Mouse (Mus musculus): ENCODE measurements around the gene Ankrd33. TPM values are rescaled to one million over a fixed set of nuclear protein-coding genes. Genes with fewer than 3 reads are reported as not detected.
A peak's percentile ranks its signal among the peaks of the same experiment; 100 is the strongest.
"Not testable (repeated sequence)": the region's sequence is repeated elsewhere in the genome, so short reads cannot be mapped to it uniquely, and the experiment has no call there.

Gene Ankrd33
- total and polyA plus RNA-seq, 3 experiments = 0.10 to 1.0 (median 0.59) TPM

- no peak for DNase-seq
Observed at GRCm38 (mm10) chr15:101086451-101086850, 29.1 kb upstream of the Ankrd33 start.

- DNase-seq = peak; percentile 93
Observed at GRCm38 (mm10) chr15:101086956-101087355, 28.6 kb upstream of the Ankrd33 start.

DNA sequence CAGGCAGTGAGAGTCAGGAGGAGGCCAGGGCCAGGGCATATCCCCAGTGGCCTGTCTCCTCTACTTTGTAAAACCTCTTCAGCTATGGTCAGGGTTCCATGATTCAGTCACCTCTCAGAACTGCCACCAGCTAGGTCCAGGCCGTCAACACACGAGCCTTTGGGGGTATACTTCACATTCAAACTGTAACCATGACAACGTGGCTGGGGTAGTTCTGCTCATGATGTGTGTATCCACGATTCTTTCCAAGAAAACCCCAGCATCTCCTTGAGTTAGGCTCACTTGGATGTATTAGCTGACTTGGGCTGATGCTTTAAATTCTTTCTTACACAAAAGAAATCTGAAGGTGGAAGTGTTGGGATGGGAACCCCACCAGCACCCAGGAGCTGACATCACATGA lies 27.3 kb upstream of the Ankrd33 start:
- no peak for DNase-seq

- no peak for DNase-seq
Observed at GRCm38 (mm10) chr15:101091551-101091950, 24.0 kb upstream of the Ankrd33 start.

DNA sequence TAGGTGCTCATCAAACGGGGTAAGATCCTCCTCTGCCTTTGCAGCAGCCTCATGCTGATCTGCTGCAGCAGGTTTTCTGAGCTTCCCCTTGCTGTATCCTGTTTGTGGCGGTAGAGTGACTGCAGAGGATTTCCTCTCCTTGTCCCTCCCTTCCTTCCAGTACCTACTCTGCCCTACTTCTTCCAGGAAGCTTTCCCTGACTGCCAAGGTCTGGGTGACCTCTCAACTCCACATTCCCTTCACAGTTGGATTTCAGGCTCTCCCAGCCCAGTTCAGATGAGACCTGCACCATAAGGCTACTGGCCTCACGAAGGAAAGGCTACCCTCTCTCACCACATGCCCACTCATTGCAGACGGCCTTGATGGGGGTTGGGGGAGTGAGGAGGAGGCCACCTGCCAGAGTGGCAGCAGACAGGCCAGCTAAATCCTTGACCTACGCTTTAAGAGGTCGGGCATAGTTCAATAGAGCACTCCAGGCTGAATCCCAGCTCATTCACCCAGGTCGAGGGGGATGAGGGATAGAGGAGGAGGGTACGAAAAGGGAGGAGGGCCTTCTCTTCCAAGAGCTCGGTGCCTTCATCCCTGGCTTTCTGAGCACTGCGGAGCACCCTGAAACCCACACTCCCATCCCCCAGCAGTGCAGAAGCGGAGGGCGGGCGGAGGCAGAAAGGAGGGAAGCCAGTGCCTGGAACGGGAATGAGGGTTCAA lies 23.3 kb upstream of the Ankrd33 start:
- DNase-seq = no peak

- peak; percentile 76 for DNase-seq
Observed at GRCm38 (mm10) chr15:101092829-101093648, 22.5 kb upstream of the Ankrd33 start.

DNA sequence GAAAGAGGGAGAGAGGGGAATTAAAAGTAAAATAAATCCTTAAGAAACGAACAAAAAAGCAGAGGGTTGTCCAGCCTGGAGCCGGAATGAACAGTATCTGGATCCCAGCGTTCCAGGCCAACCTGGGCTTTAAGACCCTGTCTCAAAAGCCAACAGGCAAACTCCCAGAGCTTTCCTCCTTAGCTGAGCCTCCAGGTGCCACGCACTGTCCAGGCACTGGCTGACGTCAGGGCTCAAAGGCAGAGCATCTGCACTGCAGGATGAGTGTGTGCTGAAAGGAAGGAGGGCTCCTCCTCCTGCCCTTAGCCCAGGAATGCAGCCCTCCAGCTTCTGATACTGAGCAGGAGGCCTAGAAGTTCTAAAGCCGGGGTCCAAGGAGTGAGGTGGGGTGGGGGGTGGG lies 21.6 kb upstream of the Ankrd33 start:
- no peak for DNase-seq

- no peak for DNase-seq
Observed at GRCm38 (mm10) chr15:101094979-101095378, 20.6 kb upstream of the Ankrd33 start.

DNA sequence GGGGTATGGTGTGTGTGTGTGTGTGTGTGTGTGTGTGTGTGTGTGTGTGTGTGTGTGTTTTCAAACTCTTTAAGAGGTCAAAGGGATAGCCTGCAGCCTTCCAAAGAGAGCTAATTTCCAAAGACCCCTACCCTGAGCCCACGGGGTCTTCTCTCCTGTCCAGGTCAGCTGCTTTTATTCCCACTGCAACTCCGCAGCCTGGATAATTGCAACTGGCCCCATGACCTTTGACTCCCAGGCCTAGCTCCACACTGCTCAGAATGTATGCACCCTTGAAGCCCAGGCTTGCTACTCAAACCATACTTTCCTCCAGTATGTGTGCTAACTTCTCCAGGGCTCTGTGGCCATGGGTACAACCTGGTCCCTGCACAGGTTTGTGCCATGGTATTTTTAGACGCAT lies 20.2 kb upstream of the Ankrd33 start:
- DNase-seq = no peak

DNA sequence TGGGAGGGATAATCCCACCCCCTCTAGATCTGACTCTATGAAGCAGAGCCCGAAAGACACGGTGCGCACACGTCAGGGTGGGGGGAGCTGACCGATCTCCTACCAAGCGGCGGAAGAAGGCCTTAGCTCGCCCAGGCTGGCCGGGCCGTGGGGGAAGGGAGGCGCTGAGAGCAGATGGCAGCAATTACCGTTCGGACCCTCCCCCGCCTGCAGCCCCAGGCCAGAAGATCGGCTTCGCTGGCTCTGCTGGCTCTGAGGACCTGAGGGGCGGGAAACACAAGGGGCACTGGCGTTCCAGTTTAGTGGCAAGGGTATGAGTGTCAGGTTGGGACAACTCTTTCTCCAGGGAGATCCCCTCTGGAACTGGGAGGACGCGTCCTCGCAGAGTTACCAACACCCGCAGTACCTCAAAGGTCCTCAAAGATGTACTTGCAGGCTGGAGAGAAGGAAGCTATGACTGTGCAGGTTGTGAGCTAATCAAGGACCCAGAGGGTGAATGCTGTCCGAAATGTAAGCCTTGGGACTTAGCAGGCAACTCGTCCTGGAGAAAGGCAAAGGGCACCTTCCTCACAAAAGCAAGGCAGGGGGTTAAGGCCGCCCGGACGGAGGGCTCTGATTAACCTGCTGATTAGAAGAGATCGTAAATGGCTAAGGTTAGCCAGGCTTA lies 17.4 kb upstream of the Ankrd33 start:
- peak; percentile 40 for DNase-seq

- DNase-seq = no peak
Observed at GRCm38 (mm10) chr15:101100996-101101395, 14.6 kb upstream of the Ankrd33 start.

GRCm38 (mm10) chr15:101103605-101104304 lies 11.8 kb upstream of the Ankrd33 start:
- DNase-seq = no peak

GRCm38 (mm10) chr15:101105496-101105994 lies 10.0 kb upstream of the Ankrd33 start:
- peak; percentile 90 for DNase-seq

GRCm38 (mm10) chr15:101106011-101106410 lies 9.5 kb upstream of the Ankrd33 start:
- peak; percentile 83 for DNase-seq

- DNase-seq = no peak
Observed at GRCm38 (mm10) chr15:101107906-101108671, 7.5 kb upstream of the Ankrd33 start.

DNA sequence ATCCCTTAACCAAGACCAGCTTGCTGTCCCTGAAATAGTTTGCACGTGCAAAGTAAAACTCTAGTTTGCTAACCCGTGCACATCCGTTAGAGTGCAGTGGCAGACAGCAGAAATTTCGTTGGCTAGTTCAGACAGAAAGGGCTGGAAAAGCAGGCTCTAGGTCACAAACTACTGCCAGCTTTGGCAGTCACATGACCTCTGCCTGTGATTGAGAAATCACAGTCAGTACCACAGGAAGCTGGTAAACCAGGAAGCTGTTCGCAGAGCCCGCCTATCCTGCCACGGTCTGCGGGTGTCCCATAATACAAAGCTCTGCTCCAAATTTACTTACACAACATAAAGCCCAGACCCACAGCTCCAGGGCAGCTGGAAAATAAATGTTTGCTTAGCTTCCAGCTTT lies 2.4 kb upstream of the Ankrd33 start:
- peak; percentile 82 for DNase-seq

GRCm38 (mm10) chr15:101113778-101114177 lies 1.8 kb upstream of the Ankrd33 start:
- not testable (repeated sequence) for DNase-seq

GRCm38 (mm10) chr15:101118399-101119125 lies 3.0 kb downstream of the Ankrd33 start:
- DNase-seq = peak; percentile 70

DNA sequence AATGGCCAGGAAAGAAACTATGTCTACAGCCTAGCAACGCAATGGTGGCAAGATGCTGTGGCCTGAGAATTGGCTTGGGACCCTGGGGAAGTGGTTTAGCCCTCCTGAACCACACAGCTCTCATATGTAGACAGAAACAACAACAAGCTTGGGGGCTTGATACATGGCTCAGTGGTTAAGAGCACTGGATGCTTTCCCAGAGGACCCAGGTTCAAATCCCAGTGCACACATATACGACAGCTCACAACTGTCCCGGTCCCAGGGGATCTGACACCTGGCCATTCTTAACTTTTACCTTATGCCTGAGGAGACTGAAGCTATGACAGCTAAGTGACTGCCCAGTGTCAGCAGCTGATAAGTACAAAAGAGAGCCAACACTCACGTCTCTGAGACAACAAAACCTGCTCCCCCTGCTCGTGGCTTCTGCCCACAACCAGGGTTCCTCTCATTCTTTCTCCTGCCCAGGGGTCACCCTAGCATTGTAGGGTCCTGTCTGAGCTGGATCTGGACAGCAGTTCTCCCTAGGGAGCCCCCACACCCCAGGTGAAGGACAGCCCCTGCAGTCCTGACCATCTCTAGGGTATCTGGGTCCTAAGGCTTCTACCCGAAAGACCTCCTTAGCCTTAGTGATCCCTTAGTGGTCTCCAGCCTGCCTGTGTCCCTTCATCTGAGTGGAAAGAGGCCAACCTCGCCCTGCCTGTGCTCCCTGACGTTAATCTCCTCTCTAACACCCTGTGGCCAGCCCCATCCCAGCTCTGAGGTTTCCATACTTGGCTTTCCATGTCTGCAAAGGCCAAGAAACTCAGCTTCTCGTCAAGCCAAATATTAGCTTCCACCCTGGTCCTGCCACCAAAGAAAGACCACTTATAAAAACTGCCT lies 6.1 kb downstream of the Ankrd33 start:
- no peak for DNase-seq

DNA sequence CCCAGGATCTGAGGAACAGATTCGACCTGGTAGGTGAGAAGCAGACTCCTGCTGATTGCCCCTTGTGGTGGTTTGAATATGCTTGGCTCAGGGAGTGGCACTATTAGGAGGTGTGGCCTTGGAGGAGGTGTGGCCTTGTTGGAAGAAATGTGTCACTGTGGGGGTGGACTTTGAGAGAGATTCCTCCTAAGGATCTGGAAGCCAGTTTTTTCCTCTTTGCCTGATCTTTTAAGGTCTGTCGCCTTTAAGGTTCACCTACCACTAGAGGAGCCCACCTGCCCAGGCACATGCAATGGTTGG lies 6.7 kb downstream of the Ankrd33 start:
- peak; percentile 47 for DNase-seq

Data from adrenal gland, adult 2 months (tissue).